Mouse (Mus musculus): ENCODE results near the gene Errfi1. TPM values are rescaled to one million over a fixed set of nuclear protein-coding genes. Genes with fewer than 3 reads are reported as not detected.
"Not testable (repeated sequence)": the region's sequence is repeated elsewhere in the genome, so short reads cannot be mapped to it uniquely, and the experiment has no call there.

Gene Errfi1
- total and polyA plus RNA-seq, 2 experiments from 2014 or later: 21.0 to 33.0 TPM

DNA sequence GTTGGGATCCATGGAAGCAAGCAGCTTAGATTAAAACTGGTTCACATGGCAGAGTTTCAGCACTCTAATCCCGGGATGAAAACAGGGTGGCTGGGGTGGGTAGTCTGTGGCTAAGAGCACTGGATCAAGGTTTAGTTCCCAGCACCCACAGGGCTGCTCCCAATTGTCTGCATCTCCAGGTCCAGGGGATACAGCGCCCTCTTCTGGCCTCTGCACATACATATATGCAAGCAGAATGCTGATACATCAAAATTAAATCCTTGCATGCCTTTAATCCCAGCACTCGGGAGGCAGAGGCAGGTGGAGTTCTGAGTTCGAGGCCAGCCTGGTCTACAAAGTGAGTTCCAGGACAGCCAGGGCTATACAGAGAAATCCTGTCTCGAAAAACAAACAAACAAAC lies 54.8 kb downstream of the Errfi1 start:
- not testable (repeated sequence) for ATAC-seq (ENCODE audit: low FRiP score); H3K4me2 ChIP-seq (ENCODE audit: low read depth, low read length, poor library complexity, severe bottlenecking); H3K27ac ChIP-seq (ENCODE audit: low read depth, low read length); H3K9ac ChIP-seq (replicated peaks; ENCODE audit: low read length, poor library complexity, severe bottlenecking); H3K9me3 ChIP-seq (ENCODE audit: low read length); H3K27me3 ChIP-seq (ENCODE audit: insufficient read depth, low read length); H3K4me3 ChIP-seq (ENCODE audit: low read depth, low read length); DNase-seq (ENCODE audit: low spot score); H3K4me1 ChIP-seq (ENCODE audit: insufficient read depth, low read length)
- H3K36me3 ChIP-seq (ENCODE audit: insufficient read depth, low read length): peaks cover 21% of the 10 kb centered on the region
- TF ChIP-seq CTCF (IDR thresholded peaks at IDR 0.05): peak; percentile 47
- WGBS: 80% methylated on average over 5 of the region's 5 CpGs

DNA sequence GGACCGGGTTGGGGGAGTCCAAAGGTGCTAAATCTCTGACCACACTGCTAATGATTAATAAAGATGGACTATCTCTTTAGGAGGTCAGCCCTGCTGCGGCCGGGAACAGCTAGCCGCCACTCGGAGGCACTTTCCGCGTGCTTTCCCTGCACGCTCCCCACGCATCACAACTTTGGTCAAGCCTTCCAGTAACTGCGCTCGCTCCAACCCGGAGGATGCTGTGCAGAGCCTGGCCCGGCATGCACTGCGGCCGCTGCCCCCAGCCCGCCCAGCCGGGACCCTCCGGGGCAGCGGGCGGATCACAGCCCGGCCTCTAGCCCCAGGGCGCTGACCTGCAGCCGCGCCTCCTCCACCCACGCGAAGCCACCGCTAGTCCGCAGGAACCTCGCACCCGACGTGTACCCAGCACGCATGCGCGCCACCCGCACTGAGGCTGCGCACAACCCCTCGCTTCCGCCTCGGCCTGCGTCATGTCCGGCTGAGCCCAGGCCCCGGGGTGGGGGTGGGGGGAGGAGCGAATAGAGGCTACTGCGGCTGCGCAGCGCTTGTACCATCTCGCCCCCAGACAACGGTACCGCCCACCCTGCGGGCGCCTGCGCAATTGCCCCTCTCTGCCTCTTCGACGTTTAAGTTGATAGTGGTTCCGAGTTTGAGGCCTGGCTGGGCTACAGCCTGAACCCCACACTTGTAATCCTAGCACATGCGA lies 55.9 kb downstream of the Errfi1 start:
- peak overlapping the region; percentile 55 for H3K4me3 ChIP-seq (ENCODE audit: low read depth, low read length)
- WGBS: under 1% methylated on average over 48 of the region's 56 CpGs

DNA sequence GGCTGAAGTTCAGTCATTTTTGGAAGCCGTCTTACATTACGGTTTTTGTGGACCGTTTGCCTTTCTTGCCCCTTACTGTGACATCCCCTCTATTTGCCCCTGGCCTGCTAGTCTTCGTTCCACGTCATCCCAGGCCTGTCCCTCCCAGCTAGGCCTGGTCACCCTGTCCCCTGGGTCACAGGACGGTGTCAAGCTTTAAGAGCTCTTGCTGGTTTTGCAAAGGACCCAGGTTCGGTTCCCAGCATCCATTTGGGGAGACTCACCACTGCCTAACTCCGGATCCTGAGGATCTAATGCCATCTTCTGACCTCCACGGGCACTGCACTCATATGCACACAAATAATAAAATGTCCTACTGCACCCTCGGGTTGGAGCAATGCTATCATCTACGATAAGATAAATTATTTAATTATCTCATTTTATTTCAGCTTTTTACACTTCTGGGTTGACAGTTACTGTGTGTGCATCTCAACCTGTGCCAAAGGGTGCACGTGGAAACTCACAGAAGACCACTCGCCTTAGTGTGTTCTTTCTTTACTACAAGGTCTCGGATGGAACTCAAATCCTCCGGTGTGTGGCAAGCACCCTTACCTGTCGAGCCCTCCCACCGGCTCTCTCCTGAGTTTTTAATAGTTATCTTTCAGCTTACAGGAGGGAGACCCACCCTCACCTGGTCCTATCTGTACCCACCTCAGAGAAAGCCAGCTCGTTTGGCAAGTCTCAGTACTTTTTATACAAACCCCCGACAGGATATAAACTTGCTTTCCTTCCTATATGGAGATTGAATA lies 56.6 kb downstream of the Errfi1 start:
- Histone ChIP-seq H3K27me3 (ENCODE audit: insufficient read depth, low read length) (no peaks in the 10 kb centered on the region), H3K36me3 (ENCODE audit: insufficient read depth, low read length) (peaks cover 8% of the 10 kb centered on the region), H3K9me3 (ENCODE audit: low read length) (no peaks in the 10 kb centered on the region), H3K4me2 (ENCODE audit: low read depth, low read length, poor library complexity, severe bottlenecking) (peak overlapping the region; percentile 55; the same call in 1 of the 2 replicates), H3K27ac (ENCODE audit: low read depth, low read length) (peak overlapping the region; percentile 73), H3K4me1 (ENCODE audit: insufficient read depth, low read length) (peaks cover 11% of the 10 kb centered on the region; the same call in 1 of the 2 replicates), H3K9ac (replicated peaks; ENCODE audit: low read length, poor library complexity, severe bottlenecking) (no peak overlapping the region), H3K4me3 (ENCODE audit: low read depth, low read length) (peak overlapping the region; percentile 55)
- 87% methylated on average over 19 of the region's 19 CpGs for WGBS
- ATAC-seq (ENCODE audit: low FRiP score): 0 out of 2 replicates have a peak, but pooled peaks have one; percentile 11
- no peak for DNase-seq (ENCODE audit: low spot score)
- no peak for TF ChIP-seq CTCF (IDR thresholded peaks at IDR 0.05)

More for the DNA sequence above, 55.9 kb downstream of the Errfi1 start:
- Histone ChIP-seq H3K9ac (replicated peaks; ENCODE audit: low read length, poor library complexity, severe bottlenecking) (peak overlapping the region; percentile 58), H3K4me2 (ENCODE audit: low read depth, low read length, poor library complexity, severe bottlenecking) (peak overlapping the region; percentile 55), H3K36me3 (ENCODE audit: insufficient read depth, low read length) (peaks cover 13% of the 10 kb centered on the region), H3K9me3 (ENCODE audit: low read length) (no peaks in the 10 kb centered on the region), H3K4me1 (ENCODE audit: insufficient read depth, low read length) (peaks cover 6% of the 10 kb centered on the region; the same call in 1 of the 2 replicates), H3K27ac (ENCODE audit: low read depth, low read length) (peak overlapping the region; percentile 73), H3K27me3 (ENCODE audit: insufficient read depth, low read length) (no peaks in the 10 kb centered on the region)
- DNase-seq (ENCODE audit: low spot score): peak; percentile 99
- peak; percentile 51 for TF ChIP-seq CTCF (IDR thresholded peaks at IDR 0.05)
- ATAC-seq (ENCODE audit: low FRiP score): peak; percentile 89

DNA sequence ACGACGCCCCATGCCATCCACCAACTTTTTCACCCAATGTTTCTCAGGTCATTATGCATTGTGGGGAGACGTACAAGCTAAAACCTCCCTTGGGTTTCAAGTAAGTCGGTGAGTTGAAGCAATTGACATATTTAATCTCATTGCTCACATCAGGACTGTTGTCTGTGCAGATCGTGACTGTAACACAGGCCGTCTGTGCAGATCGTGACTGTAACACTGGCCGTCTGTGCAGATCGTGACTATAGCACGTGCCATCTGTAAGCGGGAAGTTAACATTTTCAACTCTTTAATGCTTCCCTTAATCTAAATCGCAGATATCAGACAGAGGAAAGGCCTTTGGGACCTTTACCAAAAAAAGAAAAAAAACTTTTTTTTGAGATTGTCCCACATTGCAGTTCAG lies 60.0 kb downstream of the Errfi1 start:
- 12% methylated on average over 12 of the region's 12 CpGs for WGBS
- H3K4me3 ChIP-seq (ENCODE audit: low read depth, low read length): peak overlapping the region; percentile 68
- H3K27ac ChIP-seq (ENCODE audit: low read depth, low read length): peak overlapping the region; percentile 77
- H3K4me2 ChIP-seq (ENCODE audit: low read depth, low read length, poor library complexity, severe bottlenecking): peak overlapping the region; percentile 69
- DNase-seq (ENCODE audit: low spot score) (no peak), ATAC-seq (ENCODE audit: low FRiP score) (no peak)
- H3K27me3 ChIP-seq (ENCODE audit: insufficient read depth, low read length): no peaks in the 10 kb centered on the region
- no peaks in the 10 kb centered on the region for H3K36me3 ChIP-seq (ENCODE audit: insufficient read depth, low read length)
- peak overlapping the region; percentile 68 for H3K9ac ChIP-seq (replicated peaks; ENCODE audit: low read length, poor library complexity, severe bottlenecking)
- TF ChIP-seq CTCF (IDR thresholded peaks at IDR 0.05): no peak
- no peaks in the 10 kb centered on the region for H3K9me3 ChIP-seq (ENCODE audit: low read length)
- peaks cover 14% of the 10 kb centered on the region; the same call in 1 of the 2 replicates for H3K4me1 ChIP-seq (ENCODE audit: insufficient read depth, low read length)

DNA sequence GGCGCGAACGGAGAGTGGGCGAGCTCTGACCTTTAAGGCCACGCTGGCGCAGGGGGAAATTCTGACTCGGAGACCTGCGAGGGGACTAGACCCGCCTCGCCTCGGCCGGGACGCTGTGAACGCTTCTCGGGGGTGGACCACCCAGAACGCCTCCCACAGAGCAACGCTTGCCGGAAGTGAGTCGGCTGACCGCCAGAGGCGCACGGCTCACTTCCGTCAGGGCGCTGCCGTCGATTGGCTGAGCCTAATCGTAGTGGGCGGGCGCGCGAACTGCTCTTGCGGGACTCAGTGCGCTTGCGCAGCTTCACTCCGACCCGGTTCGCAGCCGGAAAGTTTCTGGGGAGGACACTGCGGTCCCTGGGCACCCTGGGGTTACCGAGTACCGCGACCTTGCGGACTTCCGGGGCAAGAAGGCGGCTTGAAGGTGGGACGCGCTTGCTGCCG lies 60.6 kb downstream of the Errfi1 start, which contains the start of the genes Park7 and Tnfrsf9:
Gene Park7, minus strand, starts transcription at position 148 of the 444 bp plus-strand sequence.
Gene Tnfrsf9, plus strand, starts transcription at position 273 of the 444 bp plus-strand sequence.
- Histone ChIP-seq H3K4me2 (ENCODE audit: low read depth, low read length, poor library complexity, severe bottlenecking) (peak within 1 kb of the TSS; percentile 69), H3K9me3 (ENCODE audit: low read length) (no peaks in the 10 kb centered on the region), H3K9ac (replicated peaks; ENCODE audit: low read length, poor library complexity, severe bottlenecking) (peak within 1 kb of the TSS; percentile 76), H3K36me3 (ENCODE audit: insufficient read depth, low read length) (no peaks in the 10 kb centered on the region), H3K4me1 (ENCODE audit: insufficient read depth, low read length) (peaks cover 14% of the 10 kb centered on the region; the same call in 1 of the 2 replicates), H3K27ac (ENCODE audit: low read depth, low read length) (peak within 1 kb of the TSS; percentile 77), H3K27me3 (ENCODE audit: insufficient read depth, low read length) (no peaks in the 10 kb centered on the region), H3K4me3 (ENCODE audit: low read depth, low read length) (peak within 1 kb of the TSS; percentile 68)
- DNase-seq (ENCODE audit: low spot score): peak; percentile 98
- TF ChIP-seq CTCF (IDR thresholded peaks at IDR 0.05): peak; percentile 84
- under 1% methylated on average over 48 of the region's 48 CpGs for WGBS
- ATAC-seq (ENCODE audit: low FRiP score): peak; percentile 84
